Mouse (Mus musculus): ENCODE data around the gene Eefsec. TPM values are rescaled to one million over a fixed set of nuclear protein-coding genes. Genes with fewer than 3 reads are reported as not detected.

Gene Eefsec
- 19.9 and 22.3 TPM in 2 replicates for polyA plus RNA-seq (2015; fragmentation: Nextera tagmentation; extraction: Ambion mirVana)

GRCm38 (mm10) chr6:88446063-88447002 lies at the start of gene Eefsec:
TSS of gene Eefsec (minus strand) at chr6:88446539.

DNA sequence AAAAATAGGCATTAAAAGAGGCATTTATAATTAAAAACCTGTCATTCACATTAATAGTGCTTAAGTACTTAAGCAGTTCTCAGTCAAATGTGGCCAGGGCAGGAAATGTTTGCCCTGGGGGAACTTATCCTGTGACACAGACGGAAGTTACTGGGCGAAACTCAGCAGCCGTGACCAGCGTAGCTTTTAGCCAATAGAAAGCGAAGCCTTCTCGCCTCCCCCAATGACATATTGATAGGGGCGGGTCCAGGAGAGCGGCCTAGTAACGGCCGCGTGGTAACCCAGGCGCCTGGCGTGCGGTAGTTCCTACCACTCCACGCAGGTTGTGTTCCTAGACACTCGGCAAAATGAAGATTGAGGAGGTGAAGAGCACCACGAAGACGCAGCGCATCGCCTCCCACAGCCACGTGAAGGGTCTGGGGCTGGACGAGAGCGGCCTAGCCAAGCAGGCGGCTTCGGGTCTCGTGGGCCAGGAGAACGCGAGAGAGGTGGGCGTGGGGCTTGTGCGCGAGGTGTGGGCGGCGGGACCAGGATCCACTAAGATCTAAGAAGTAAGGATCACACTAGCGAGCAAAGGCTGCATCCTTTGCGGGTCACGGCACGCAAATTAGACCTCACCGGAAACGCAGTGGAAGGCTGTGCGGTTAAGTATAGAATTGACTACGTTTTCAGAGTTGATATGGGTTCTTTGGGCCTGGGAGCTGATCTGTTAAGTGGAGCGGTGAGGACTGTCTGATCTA lies 19.0 kb upstream of the Eefsec start, which contains the start of gene Ruvbl1:
TSS of gene Ruvbl1 (plus strand) at position 229 of the 740 bp plus-strand sequence.

GRCm38 (mm10) chr6:88221968-88222367 lies 224.4 kb downstream of the Eefsec start, which contains the start of gene Dnajb8:
TSS of gene Dnajb8 (plus strand) at chr6:88222268.

Other genes starting within 250 kb of the Eefsec start
- gene Dnajb8, start 224.3 kb downstream of the Eefsec start, polyA plus RNA-seq (2015; fragmentation: Nextera tagmentation; extraction: Ambion mirVana), result not detected in 2 replicates
- gene Ruvbl1, start 18.9 kb upstream of the Eefsec start, polyA plus RNA-seq (2015; fragmentation: Nextera tagmentation; extraction: Ambion mirVana), result 49.2 and 53.3 TPM in 2 replicates
- 131 and 141 TPM in 2 replicates for gene Sec61a1, start 72.4 kb upstream of the Eefsec start, polyA plus RNA-seq (2015; fragmentation: Nextera tagmentation; extraction: Ambion mirVana)
- gene Kbtbd12, start 191.4 kb upstream of the Eefsec start, polyA plus RNA-seq (2015; fragmentation: Nextera tagmentation; extraction: Ambion mirVana), result 0.25 and 0.92 TPM in 2 replicates